Mouse (Mus musculus) fibroblast of lung, adult 2 months (primary cell): ENCODE measurements around the gene Lrrc7.

ENCODE experiments used
- DNase-seq: peaks from one replicate; pipeline ENCODE4 v3.0.0-alpha.2; 2011; ENCODE audit warnings: low read depth

Gene Lrrc7

GRCm38 (mm10) chr3:158362091-158362490 lies 199.9 kb downstream of the Lrrc7 start:
- no peak for DNase-seq

- DNase-seq = no peak
Measured at GRCm38 (mm10) chr3:158356706-158357105, 205.3 kb downstream of the Lrrc7 start.

DNA sequence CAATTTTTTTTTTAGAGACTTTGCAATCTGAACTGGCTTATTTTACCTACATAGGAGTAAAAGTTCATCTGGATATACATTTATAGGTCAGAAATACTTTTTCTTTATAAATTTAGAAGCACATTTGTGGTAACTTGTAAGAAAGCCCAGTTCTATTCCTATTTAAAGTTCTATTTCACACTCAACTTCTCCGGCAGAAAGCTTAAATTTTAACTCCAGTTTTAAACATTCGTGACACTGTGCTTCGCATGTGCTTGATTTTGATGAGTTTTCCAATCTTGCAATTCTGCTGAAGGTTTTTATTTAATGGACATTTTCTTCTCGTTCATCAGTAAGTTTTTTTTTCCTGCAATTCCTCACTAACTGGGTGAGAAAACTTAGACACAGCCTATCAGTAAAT lies 205.8 kb downstream of the Lrrc7 start:
- DNase-seq = no peak

GRCm38 (mm10) chr3:158340808-158341207 lies 221.2 kb downstream of the Lrrc7 start:
- DNase-seq = no peak

DNA sequence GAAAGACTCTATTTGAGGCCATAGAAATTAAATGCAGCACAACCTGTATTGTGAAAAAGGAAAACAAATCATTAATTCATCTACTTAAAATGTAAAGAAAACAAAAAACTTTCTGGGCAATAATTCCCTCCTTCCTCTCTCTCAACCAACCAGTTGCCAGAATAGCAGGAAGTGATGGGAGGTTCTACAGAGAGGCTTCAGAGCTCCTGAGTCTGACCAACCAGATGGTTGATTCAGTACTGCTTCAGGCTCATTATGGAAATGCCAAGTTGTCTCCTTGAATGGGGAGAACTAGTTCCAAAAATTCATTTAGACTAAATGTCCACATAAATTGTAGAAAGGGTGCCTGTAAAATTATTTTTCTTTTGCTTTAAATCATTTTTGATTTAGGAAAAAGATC lies 231.9 kb downstream of the Lrrc7 start:
- DNase-seq = no peak

DNA sequence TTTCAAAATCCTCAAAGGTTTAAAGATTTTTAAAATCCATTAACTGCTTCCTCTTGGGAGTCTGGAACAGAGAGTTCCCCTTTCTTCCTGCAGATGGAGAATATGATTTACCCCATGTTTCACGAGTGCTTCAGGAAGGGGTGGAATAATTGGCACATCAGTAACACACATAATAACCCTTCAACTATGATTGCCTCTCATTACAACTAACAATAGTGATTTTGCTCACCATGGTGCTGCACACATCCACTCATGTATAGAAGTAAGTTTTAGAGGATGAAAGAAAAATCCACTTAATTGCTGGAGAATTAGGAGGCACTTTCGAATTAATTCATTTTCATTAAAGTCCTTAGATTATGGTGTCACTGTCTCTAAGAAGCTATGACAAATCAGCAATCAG lies 251.6 kb downstream of the Lrrc7 start:
- no peak for DNase-seq

GRCm38 (mm10) chr3:158307415-158307814 lies 254.6 kb downstream of the Lrrc7 start:
- DNase-seq = no peak

- no peak for DNase-seq
Measured at GRCm38 (mm10) chr3:158298732-158299131, 263.3 kb downstream of the Lrrc7 start.

- no peak for DNase-seq
Measured at GRCm38 (mm10) chr3:158295041-158295440, 267.0 kb downstream of the Lrrc7 start.

DNA sequence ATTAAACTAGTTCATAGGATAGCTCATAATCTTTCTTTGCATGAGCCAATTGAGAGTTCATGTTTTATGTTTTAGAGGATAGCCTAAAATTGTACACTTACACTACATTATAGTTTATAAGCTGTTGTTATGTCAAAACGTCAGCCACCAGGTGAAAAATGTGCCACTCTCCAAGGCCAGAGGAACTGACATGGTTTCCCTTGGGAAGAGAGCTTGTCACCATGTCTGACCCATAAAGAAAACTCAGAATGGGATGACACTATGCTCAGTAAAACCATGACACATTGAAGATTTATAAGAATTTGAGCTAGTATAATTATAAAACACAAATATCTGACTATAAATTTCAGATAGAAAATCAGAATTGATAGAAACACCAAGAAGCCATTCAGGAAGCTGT lies 277.6 kb downstream of the Lrrc7 start:
- no peak for DNase-seq

- DNase-seq = no peak
Measured at GRCm38 (mm10) chr3:158278631-158279030, 283.4 kb downstream of the Lrrc7 start.

DNA sequence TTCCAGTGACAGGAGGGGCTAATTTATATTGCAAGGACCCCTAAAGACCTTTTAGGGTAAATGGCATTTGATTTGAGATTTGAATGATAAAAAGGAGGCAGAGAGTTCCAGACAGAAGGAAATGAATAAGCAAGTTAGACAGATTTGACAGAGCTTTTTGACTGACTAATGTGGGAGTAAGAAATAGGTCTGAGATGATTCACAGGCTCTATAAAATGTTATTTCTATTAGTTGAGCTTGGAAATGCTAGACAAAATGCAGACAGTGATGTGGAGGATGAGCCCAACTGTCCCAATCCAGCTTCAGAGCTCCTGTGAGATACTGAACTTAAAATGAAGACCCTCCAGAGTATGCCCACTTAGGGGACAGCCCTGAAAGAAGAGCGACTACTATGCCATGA lies 289.3 kb downstream of the Lrrc7 start:
- peak; percentile 11 for DNase-seq

DNA sequence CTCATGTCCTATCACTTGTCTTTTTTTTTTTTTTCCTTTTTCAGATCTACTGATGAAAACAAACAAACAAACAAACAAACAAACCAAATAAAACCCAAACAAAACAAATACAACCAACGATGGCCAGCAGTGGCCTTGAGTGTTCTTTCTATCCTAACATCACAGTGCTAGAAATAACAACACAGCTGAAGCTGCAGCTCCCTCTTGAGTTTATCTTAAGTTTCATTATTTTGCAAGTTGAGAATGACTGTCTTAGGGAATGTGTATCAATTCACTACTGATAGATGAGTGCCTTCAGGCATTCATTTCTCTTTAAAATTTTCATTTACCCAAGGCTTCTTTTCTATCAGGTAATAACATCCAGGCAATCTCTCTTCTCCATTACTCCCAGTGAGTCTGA lies 291.1 kb downstream of the Lrrc7 start:
- DNase-seq = no peak

DNA sequence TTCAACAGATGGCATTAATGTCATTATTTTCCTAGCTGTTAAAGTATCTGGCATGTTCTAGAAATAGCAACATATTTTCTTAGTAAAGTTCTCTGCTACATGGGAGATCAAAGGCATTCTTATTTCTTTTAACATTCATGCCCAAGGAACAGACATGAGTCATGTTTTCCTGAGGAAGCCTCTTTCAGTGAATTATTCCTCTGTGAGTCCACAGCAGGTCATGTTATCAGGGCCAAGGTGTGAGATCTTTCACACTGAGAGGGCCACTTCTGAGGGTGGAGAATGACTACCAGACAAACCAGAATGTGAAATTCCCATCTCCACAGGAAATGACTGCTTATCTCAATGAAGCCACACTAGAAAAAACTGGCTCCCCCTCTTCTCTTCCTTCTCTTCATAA lies 309.4 kb downstream of the Lrrc7 start:
- DNase-seq = no peak

GRCm38 (mm10) chr3:158247672-158248071 lies 314.3 kb downstream of the Lrrc7 start:
- no peak for DNase-seq

GRCm38 (mm10) chr3:158210657-158211056 lies 351.4 kb downstream of the Lrrc7 start:
- no peak for DNase-seq

DNA sequence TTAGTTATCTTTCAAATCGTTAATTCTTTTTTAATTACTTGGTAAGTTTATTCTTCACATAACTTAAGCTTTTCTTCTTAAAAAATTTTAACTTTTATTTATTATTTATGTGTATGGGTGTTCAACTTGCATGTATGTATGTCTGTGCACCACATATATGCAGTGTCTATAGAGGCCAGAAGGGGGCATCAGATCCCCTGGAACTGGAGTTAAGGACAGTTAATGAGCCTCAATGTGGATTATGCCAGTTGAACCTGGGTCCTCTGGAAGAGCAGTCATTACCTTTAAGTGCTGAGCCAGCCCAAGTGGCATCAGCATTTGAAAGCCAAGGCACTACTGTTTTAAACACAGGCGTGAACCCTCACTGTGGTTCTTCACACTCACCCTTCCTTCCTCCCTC lies 352.0 kb downstream of the Lrrc7 start:
- peak; percentile 10 for DNase-seq

GRCm38 (mm10) chr3:158207840-158208239 lies 354.2 kb downstream of the Lrrc7 start:
- no peak for DNase-seq

DNA sequence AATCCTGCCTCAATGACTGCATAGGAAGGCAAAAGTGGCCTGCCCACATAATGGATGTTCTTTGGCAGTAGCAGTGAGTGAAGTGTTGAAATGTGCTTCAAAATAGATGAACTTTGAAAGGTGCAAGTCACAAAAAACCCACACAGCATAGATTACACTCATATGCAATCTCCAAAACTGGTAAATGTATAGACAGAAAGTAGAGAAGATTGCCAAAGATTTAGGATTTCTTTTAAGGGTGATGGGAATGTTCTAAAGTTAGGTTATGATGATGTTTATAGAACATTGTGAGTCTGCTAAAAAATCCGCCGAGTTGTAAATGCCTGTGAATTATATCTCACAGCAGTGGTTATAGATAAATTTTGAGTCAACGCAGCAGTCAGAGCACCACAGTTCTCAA lies 359.2 kb downstream of the Lrrc7 start:
- no peak for DNase-seq

GRCm38 (mm10) chr3:158195426-158195825 lies 366.6 kb downstream of the Lrrc7 start:
- DNase-seq = no peak

DNA sequence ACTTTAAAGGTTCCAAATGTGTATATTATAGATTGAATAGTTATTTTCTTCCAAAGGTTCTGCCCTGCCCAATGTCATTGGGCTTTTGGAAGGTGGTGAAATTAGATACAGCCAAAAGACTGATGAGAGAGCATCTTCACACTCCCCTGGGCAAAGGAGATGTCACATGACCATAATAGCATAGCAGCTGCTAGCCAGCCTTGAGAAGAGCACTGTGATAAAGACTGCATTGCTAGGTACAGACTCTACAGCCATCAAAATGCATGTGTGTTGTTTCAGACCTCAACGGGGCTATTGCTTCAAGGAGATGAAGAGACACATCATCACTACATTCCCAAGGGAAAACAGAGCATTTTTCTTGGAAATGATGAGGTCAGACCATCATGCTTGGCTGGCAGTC lies 368.8 kb downstream of the Lrrc7 start:
- DNase-seq = peak; percentile 24

DNA sequence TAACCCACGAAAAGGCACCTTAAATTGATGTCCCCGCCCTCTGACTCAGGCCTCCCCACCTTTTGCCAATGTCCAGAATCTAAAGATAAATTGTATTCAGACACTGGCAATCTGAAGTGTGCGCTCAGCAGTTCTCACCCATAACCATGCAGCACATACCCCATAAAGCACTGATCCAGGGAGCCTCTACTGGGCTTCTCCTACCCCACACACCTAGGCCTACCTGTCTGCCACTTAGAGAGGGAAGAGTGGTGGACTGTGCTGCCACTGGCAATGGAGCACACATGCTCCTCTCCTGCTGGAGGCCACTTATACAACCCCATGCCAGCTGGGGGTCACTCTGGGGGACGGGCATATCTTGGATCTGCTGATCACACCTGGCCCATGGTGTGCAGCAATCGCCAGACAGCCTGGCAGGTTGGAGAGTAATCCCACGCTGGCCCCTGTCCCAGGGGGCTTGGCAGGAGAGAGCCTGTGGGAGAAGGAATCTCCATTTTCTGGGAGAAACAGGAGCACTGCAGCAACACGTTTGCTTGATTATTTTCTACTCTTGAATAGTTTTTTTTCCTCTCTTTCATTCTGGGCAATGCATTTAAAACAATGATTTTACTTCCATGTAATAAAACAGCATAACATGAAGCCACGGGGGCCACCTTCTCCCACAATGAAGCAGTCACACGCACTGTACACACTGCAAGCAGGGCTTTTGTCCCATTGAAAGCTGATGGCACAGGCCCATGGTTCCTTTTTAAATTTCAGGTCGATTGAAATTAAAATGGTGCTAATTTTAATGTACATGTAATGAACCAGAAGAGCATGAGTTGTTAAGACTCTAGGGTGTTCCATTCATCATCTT lies 386.9 kb downstream of the Lrrc7 start:
- DNase-seq = no peak

DNA sequence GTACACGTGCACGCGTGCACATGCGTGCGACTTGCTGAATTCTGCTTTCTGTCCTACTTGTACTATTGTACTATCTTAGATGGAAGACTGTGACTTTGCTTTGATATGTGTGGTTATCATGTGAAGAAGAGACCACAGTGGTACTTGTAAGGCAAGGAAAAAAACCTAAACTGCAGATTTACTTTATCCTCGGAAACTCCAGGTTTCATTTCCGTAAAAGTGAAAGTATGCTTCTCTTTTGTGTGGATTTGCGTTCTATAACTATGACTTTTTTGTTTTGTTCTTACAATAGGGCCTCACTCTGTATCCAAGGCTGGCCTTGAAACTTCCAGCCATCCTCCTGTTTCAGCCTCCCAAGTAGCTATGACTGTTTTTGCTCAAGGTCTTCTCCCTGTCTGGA lies 392.8 kb downstream of the Lrrc7 start:
- no peak for DNase-seq

- no peak for DNase-seq
Measured at GRCm38 (mm10) chr3:158168454-158168853, 393.6 kb downstream of the Lrrc7 start.
